Mouse (Mus musculus) kidney, embryonic 15.5 days (tissue): ENCODE measurements around the gene Tcte2. TPM values are rescaled to one million over a fixed set of nuclear protein-coding genes. Genes with fewer than 3 reads are reported as not detected.
A peak's percentile ranks its signal among the peaks of the same experiment; 100 is the strongest.

Experiments used
- ATAC-seq: fragments of 200-750 bp; cut with Nextera tagmentation; replicated peaks from 2 replicates; pipeline ENCODE4 v1.8.0; 2017; ENCODE audit warnings: moderate TSS enrichment; ENCODE audit not compliant: low FRiP score
- H3K27ac ChIP-seq: fragments of 300-500 bp; sonication (generic); 2 replicates; pipeline ENCODE4 v1.5.1; 2015; ENCODE audit warnings: mild to moderate bottlenecking, inconsistent platforms
- H3K27me3 ChIP-seq: fragments of 300-500 bp; sonication (generic); 2 replicates; pipeline ENCODE4 v1.6.1; 2015; ENCODE audit warnings: inconsistent platforms
- H3K36me3 ChIP-seq: fragments of 300-500 bp; sonication (generic); 2 replicates; pipeline ENCODE4 v1.6.1; 2015; ENCODE audit warnings: inconsistent platforms
- H3K4me1 ChIP-seq: fragments of 300-500 bp; sonication (generic); 2 replicates; pipeline ENCODE4 v1.6.1; 2015; ENCODE audit warnings: inconsistent platforms
- H3K4me2 ChIP-seq: fragments of 300-500 bp; sonication (generic); 2 replicates; pipeline ENCODE4 v1.6.1; 2015; ENCODE audit warnings: moderate library complexity, mild to moderate bottlenecking, inconsistent platforms
- H3K4me3 ChIP-seq: fragments of 300-500 bp; sonication (generic); replicated peaks from 2 replicates; pipeline ENCODE4 v1.5.1; 2015; ENCODE audit warnings: mild to moderate bottlenecking, inconsistent platforms
- H3K9ac ChIP-seq: fragments of 300-500 bp; sonication (generic); 2 replicates; pipeline ENCODE4 v1.6.1; 2015; ENCODE audit warnings: mild to moderate bottlenecking, inconsistent platforms
- H3K9me3 ChIP-seq: fragments of 300-500 bp; sonication (generic); replicated peaks from 2 replicates; pipeline ENCODE4 v1.6.1; 2016; ENCODE audit warnings: inconsistent platforms
- WGBS: fragments of 180-500 bp; shearing (Covaris S2); methylation state at CpG from one replicate; pipeline ENCODE4 v1.1.7; 2015; ENCODE audit warnings: mixed read lengths; 5-methylcytosine and 5-hydroxymethylcytosine counted together
- polyA plus RNA-seq: library from polyadenylated mRNA; unstranded; fragments of >200 nt; fragmentation: Nextera tagmentation; extraction: Ambion mirVana; gene quantifications from 2 replicates; pipeline ENCODE4 v1.2.1, GENCODE M21; 2015

The Tcte2 gene
- polyA plus RNA-seq, 1 experiment from 2014 or later, result 3.2 TPM

DNA sequence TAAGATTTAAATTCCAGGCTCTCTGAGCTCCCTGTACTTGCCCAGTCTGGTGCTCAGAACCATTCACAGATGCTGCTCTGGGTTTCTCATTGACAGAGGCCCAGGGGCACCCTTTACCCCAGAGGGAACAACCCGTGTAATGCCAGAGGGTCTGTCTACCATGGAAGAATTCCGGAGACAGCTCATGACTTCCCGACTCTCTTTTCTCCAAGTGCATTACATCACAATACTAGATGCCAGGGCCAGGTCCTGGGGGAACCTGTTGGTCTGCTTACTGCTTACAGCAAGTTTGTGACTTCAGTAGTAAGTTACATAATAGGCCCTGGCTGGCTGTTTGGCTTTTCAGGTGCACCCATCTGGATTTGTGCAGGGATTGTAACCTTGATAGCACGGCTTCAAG, 47.0 kb downstream of the Tcte2 start:
- no peak overlapping the region for H3K27ac ChIP-seq
- no peak overlapping the region for H3K4me2 ChIP-seq
- no peak overlapping the region for H3K9ac ChIP-seq
- peak; percentile 61 for ATAC-seq
- no peaks in the 10 kb centered on the region for H3K9me3 ChIP-seq
- 67% methylated on average over 4 of the region's 4 CpGs for WGBS
- H3K4me1 ChIP-seq, result peaks cover 21% of the 10 kb centered on the region
- no peak overlapping the region for H3K4me3 ChIP-seq
- H3K27me3 ChIP-seq, result no peaks in the 10 kb centered on the region
- no peaks in the 10 kb centered on the region for H3K36me3 ChIP-seq

DNA sequence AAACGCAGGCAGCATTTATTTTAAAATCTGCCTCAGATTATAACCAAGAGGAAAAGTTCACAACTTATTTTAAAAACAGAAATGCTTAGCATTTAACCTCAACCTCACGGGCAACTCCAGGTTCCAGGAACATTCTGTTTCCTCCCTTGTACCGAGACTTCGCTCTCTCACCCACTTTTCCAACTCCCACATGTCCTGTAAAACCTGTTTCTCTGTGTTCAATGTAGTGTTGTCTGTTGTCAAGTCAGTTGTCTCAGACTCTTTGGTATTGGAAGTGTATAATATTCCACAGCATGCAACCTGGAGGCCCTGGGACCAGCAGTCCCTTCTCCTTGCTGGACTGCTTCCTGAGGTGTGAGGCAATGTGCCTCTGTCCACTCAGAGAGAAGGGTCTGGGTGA, 47.5 kb downstream of the Tcte2 start:
- H3K4me1 ChIP-seq, result peaks cover 21% of the 10 kb centered on the region
- no peak overlapping the region for H3K4me3 ChIP-seq
- no peaks in the 10 kb centered on the region for H3K36me3 ChIP-seq
- no peaks in the 10 kb centered on the region for H3K27me3 ChIP-seq
- no peaks in the 10 kb centered on the region for H3K9me3 ChIP-seq
- ATAC-seq, result no peak
- H3K4me2 ChIP-seq, result no peak overlapping the region
- H3K27ac ChIP-seq, result no peak overlapping the region
- WGBS, result 81% methylated on average over 4 of the region's 4 CpGs
- H3K9ac ChIP-seq, result no peak overlapping the region

DNA sequence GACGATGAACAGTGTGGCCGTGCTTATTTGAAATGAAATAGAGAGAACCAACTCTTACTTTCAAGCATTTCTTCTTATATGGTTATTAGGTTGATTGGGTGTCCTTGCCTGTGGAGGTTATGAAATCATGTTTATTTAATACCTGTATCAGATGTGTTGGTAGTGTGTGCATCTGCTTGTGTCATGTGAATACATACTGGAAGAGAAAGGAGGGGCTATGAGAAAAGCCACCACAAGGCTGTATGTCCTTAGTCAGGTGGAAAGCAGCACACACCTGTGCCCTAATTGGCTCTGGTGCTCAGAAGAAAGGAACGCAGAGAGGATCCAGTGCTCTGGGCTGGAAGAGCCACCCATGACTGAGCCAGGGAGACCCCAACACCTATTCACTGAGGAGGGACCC, 49.1 kb downstream of the Tcte2 start:
- Histone ChIP-seq H3K9me3 (no peaks in the 10 kb centered on the region), H3K4me2 (no peak overlapping the region), H3K4me3 (no peak overlapping the region), H3K27me3 (no peaks in the 10 kb centered on the region), H3K4me1 (peaks cover 19% of the 10 kb centered on the region), H3K27ac (no peak overlapping the region), H3K36me3 (no peaks in the 10 kb centered on the region), H3K9ac (no peak overlapping the region)
- ATAC-seq, result no peak
- WGBS, result 94% methylated on average over 3 of the region's 3 CpGs

DNA sequence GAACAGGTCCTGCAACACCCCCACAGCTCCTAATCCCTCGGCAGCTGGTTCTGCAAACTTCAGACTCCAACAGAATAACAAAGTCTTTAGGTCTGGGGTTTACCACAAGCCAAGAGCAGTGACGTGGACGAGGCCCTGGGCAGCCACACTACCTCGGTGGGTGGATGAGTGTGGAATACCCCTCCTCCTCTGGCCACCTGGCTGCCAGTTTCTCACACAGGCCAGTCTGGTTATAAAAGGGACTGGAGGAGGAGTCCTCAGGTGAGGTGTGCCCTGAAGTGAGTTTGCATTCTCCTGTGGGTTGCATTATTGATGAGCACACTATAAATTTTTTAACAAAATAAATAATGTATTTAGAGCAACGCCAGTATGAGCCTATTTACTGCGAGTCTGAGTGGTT, 49.5 kb downstream of the Tcte2 start:
- no peaks in the 10 kb centered on the region for H3K27me3 ChIP-seq
- no peak overlapping the region for H3K27ac ChIP-seq
- no peak overlapping the region for H3K9ac ChIP-seq
- peaks cover 16% of the 10 kb centered on the region; the same call in 1 of the 2 replicates for H3K4me1 ChIP-seq
- no peak overlapping the region for H3K4me3 ChIP-seq
- no peaks in the 10 kb centered on the region for H3K9me3 ChIP-seq
- no peak for ATAC-seq
- WGBS, result 77% methylated on average over 6 of the region's 6 CpGs
- H3K36me3 ChIP-seq, result no peaks in the 10 kb centered on the region
- no peak overlapping the region for H3K4me2 ChIP-seq

DNA sequence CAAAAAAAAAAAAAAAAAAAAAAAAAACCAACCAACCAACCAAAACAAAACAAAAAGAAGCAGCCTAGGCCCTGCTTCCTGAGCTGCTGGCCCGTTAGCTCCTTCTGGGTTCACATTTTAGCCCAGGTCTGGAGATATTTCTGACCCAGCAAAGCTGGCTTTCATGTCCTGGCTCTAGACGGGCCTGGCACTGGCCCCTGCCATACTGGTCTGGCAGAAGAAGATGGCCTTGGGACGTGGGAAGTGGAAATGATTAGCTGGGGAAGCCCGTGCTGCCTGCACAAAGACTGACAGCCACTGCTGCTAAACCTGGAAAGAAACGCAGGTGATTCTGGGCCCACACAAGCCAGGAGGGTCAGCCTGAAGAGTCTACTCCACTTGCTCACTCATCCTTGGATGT, 50.5 kb downstream of the Tcte2 start:
- Histone ChIP-seq H3K36me3 (no peaks in the 10 kb centered on the region), H3K4me1 (peaks cover 13% of the 10 kb centered on the region; the same call in 1 of the 2 replicates), H3K4me3 (no peak overlapping the region), H3K9ac (no peak overlapping the region), H3K4me2 (no peak overlapping the region), H3K27me3 (no peaks in the 10 kb centered on the region), H3K27ac (no peak overlapping the region), H3K9me3 (no peaks in the 10 kb centered on the region)
- no peak for ATAC-seq
- WGBS, result 72% methylated on average over 5 of the region's 5 CpGs

DNA sequence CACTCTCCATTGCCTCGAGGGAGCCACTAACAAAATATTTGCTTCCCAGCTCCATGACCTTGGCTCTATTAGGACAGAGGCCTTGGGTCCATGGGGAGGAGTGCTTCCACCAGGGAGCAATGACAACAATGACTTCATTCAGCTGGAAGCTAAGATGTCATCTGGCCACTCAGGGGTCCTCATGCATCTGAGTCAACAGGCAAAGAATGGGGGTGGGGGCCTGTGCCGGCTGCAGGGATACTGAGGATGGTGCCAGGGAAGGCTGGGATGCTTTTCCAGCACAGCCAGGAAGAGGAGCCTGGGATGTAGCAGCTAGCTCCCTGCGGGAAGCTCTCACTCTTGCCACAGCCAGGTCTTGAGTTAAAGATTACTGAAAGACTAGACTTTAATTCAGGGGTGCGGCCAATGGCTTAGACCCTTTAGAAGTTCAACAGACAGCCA, 56.1 kb downstream of the Tcte2 start:
- peaks cover 19% of the 10 kb centered on the region for H3K4me1 ChIP-seq
- no peaks in the 10 kb centered on the region for H3K36me3 ChIP-seq
- no peak overlapping the region for H3K4me3 ChIP-seq
- H3K9me3 ChIP-seq, result no peaks in the 10 kb centered on the region
- no peaks in the 10 kb centered on the region for H3K27me3 ChIP-seq
- ATAC-seq, result no peak; the same call in 1 of the 2 replicates
- WGBS, result 41% methylated on average over 4 of the region's 4 CpGs
- no peak overlapping the region for H3K27ac ChIP-seq
- H3K9ac ChIP-seq, result no peak overlapping the region
- H3K4me2 ChIP-seq, result no peak overlapping the region

DNA sequence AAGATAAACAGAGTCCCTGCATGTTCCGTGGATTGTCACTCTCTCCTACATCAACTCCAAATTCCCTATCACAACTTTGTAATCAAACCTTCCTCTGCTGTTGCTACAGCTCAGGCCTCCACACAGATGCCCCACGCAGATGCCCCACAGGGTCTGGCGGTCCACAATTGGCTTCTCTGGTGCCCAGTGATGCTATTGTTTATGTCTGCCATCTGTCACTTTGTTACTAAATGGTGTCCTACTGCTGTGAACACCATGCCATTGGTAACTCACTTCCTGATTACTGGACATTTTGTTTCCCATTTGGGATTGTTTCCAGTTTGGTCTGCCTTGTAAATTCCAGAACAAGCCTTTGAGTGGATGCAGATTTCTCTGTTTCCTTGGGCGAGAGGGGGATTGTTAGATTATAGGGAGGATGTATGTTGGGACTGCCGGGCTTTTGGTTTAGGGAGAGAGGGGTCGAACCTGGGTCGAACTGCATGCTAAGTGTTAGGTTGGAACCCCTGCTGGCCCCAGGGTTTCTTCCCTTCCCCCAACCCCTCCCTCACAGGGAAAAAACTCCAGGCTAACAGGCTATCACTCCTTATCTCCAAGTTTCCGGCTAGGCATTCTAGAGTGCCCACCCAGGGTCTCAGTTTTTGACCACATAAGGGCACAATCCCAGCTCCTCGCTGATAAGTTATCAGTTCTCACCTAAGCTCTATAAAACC, 57.9 kb downstream of the Tcte2 start:
- H3K4me3 ChIP-seq, result no peak overlapping the region
- H3K9ac ChIP-seq, result no peak overlapping the region
- ATAC-seq, result no peak
- H3K4me2 ChIP-seq, result no peak overlapping the region
- H3K4me1 ChIP-seq, result peaks cover 30% of the 10 kb centered on the region
- H3K9me3 ChIP-seq, result no peaks in the 10 kb centered on the region
- no peaks in the 10 kb centered on the region for H3K36me3 ChIP-seq
- WGBS, result 48% methylated on average over 9 of the region's 9 CpGs
- H3K27ac ChIP-seq, result no peak overlapping the region
- H3K27me3 ChIP-seq, result no peaks in the 10 kb centered on the region

DNA sequence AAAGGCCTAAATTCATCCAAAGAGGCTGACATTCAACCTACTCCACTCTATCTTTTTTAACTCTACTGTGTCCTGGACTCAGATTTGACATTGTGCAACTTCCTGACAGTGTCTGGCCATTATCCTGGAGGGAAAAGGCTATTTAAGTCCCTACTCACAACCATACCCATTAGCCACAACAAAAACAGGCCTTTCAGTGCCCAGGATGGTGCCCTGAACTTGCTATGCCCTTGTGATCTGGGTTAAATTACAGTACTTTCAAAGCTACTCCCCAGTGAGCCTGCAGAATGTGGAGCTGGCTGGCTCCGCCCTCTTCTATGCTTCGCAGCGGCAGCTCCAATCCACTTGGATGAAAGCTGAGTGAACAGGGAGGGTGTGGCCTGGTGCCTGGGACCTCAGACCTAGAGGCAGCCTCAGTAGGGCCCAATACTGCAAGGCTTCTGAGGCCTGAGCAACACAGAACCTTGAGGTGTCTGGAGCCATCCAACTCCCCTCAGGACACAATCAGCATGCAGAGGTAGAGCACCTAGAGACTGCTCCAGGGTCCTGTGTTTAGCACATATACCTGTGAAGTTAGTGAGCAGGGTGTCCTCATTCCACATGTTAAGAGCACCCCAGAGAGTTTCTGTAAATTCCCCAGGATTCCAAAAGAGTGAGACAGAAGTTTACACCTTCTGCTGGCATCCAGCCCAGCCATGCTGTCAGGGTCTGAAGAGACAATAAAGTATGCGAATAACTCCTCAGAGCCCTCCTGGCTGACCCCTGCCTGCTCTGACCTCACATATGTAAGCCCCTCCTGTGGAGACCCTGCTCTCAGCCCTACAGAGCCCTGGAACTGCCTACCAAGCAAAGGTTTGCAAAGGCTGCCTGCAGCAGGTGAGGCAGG, 61.3 kb downstream of the Tcte2 start:
- Histone ChIP-seq H3K27me3 (no peaks in the 10 kb centered on the region), H3K4me1 (peaks cover 28% of the 10 kb centered on the region), H3K27ac (peak overlapping the region; percentile 75), H3K9me3 (no peaks in the 10 kb centered on the region), H3K4me2 (no peak overlapping the region), H3K4me3 (no peak overlapping the region), H3K36me3 (no peaks in the 10 kb centered on the region), H3K9ac (no peak overlapping the region)
- 21% methylated on average over 4 of the region's 4 CpGs for WGBS
- ATAC-seq, result peak; percentile 95

DNA sequence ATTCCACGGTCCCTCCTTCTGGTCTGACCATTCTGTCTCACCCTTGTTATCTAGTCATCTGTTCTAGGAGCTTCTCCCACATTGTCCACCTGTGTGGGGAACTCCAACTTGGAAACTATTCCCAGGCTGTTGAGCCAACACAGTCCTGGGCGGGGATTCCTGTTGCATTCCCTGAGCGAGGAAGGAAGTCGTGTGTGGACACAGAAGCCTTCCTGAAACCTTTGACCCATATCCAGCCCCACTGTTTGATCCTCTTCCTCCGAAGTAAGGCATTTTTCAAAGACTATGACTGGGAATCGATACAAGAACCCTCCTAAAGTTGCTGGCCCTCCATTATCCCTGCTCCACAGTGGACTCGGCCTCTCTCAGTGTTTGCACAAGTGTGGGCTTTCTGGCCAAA, 61.9 kb downstream of the Tcte2 start:
- no peak overlapping the region for H3K9ac ChIP-seq
- H3K4me2 ChIP-seq, result no peak overlapping the region
- H3K4me3 ChIP-seq, result no peak overlapping the region
- H3K36me3 ChIP-seq, result no peaks in the 10 kb centered on the region
- no peaks in the 10 kb centered on the region for H3K9me3 ChIP-seq
- H3K4me1 ChIP-seq, result peaks cover 27% of the 10 kb centered on the region
- WGBS, result 34% methylated on average over 7 of the region's 7 CpGs
- peak overlapping the region; percentile 75 for H3K27ac ChIP-seq
- no peaks in the 10 kb centered on the region for H3K27me3 ChIP-seq
- peak; percentile 12; the same call in 1 of the 2 replicates for ATAC-seq

DNA sequence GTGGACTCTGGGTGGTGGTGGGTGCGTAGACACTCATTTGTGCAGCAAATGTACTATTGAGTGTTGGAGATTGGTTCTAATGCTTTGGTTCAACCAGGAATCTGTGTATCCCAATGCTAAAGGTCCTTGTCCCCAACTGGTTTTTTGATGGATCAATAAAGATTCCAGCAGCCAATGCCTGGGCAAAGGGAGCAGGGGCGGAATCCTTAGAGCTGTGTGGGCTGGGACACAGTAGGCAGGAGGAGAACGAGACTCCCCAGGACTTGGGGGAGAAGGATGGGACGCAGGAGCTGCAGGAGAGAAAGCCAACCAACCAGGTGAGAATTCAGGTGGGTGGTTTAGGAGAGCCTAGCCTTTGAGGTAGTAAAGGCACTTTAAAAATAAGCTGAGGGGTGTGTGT, 63.4 kb downstream of the Tcte2 start:
- no peak overlapping the region for H3K9ac ChIP-seq
- H3K27ac ChIP-seq, result no peak overlapping the region
- no peak for ATAC-seq
- no peak overlapping the region for H3K4me2 ChIP-seq
- H3K9me3 ChIP-seq, result no peaks in the 10 kb centered on the region
- WGBS, result 91% methylated on average over 4 of the region's 4 CpGs
- H3K4me3 ChIP-seq, result no peak overlapping the region
- H3K4me1 ChIP-seq, result peaks cover 18% of the 10 kb centered on the region
- H3K27me3 ChIP-seq, result no peaks in the 10 kb centered on the region
- no peaks in the 10 kb centered on the region for H3K36me3 ChIP-seq

DNA sequence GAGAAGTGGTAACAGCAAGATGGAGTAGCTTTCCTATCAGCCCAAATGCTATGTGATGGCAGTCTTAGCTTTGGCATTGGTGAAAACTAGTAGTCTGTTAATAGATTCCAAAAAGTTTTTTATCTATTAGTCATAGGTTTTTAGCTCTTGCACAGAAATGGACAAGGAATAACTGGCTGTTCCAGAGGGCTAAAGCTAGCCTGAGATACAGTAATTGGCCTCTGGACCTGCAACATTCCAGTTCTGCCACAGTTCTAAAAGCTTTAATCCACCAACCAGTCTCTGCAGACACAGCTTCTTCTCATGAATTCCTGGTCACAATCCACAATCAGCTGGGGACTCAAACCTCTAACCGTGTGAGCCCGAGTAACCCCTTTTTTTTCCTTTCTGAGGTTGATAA, 64.0 kb downstream of the Tcte2 start:
- ATAC-seq, result no peak
- Histone ChIP-seq H3K4me2 (no peak overlapping the region), H3K4me3 (no peak overlapping the region), H3K9me3 (no peaks in the 10 kb centered on the region), H3K27me3 (no peaks in the 10 kb centered on the region), H3K36me3 (no peaks in the 10 kb centered on the region), H3K4me1 (peaks cover 18% of the 10 kb centered on the region), H3K27ac (no peak overlapping the region), H3K9ac (no peak overlapping the region)
- WGBS, result 90% methylated on average over 2 of the region's 2 CpGs

DNA sequence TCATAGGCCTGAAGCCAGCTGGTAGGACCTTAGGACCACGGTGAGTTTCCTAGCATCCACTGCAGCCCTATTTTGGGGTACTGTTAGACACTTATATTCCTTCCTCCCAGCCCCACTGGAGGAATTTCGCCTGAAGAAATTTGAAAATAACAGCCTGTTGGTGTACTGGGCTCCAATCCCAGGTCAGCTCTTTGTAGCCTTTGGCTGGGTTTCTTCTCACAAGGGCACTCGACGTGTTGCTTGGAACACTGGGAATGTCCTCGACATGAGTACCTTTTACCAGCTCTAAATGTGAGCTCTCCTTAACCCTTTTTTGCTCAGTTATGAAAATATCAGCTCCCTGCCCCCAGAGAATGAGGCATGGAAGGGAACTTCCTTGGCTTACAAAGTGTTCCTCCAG, 65.7 kb downstream of the Tcte2 start:
- no peaks in the 10 kb centered on the region for H3K9me3 ChIP-seq
- no peak overlapping the region for H3K9ac ChIP-seq
- no peak overlapping the region for H3K27ac ChIP-seq
- H3K27me3 ChIP-seq, result no peaks in the 10 kb centered on the region
- no peak overlapping the region for H3K4me2 ChIP-seq
- H3K4me3 ChIP-seq, result no peak overlapping the region
- no peaks in the 10 kb centered on the region for H3K36me3 ChIP-seq
- ATAC-seq, result no peak
- 71% methylated on average over 5 of the region's 5 CpGs for WGBS
- H3K4me1 ChIP-seq, result peaks cover 16% of the 10 kb centered on the region
